Mouse (Mus musculus): ENCODE measurements at regions not wholly inside any gene's neighbourhood (a gene's known extent, or its start where the extent isn't known, plus 50 kb on each side); places are given as distances from the start of the nearest gene placed in this dataset.

GRCm38 (mm10) chr3:6876265-6876664 lies 256.0 kb upstream of the 1700008P02Rik start:
- no peak for TF ChIP-seq CTCF (IDR thresholded peaks at IDR 0.05; ENCODE audit: borderline replicate concordance, extremely low read depth, insufficient read depth, insufficient read length)
- no peak for TF ChIP-seq POLR2A (IDR thresholded peaks at IDR 0.05; ENCODE audit: borderline replicate concordance, extremely low read depth, insufficient read depth, insufficient read length, poor library complexity, severe bottlenecking)
